Mouse (Mus musculus): ENCODE measurements around the gene Glb1. TPM values are rescaled to one million over a fixed set of nuclear protein-coding genes. Genes with fewer than 3 reads are reported as not detected.

Glb1 gene
- total and polyA plus RNA-seq, 3 experiments: 12.2 to 20.8 (median 14.8) TPM

GRCm38 (mm10) chr9:114421797-114422196 is 20.9 kb downstream of the Glb1 start:
- Histone ChIP-seq H3K4me3 (no peak overlapping the region), H3K9ac (ENCODE audit: low read depth, low read length) (no peak overlapping the region), H3K27me3 (ENCODE audit: control insufficient read depth, insufficient read depth, low read length) (no peaks in the 10 kb centered on the region), H3K4me1 (ENCODE audit: control insufficient read depth, insufficient read depth, low read length) (no peaks in the 10 kb centered on the region), H3K79me2 (replicated peaks; ENCODE audit: control insufficient read depth, insufficient read depth, low read length) (no peaks in the 10 kb centered on the region), H3K36me3 (ENCODE audit: control insufficient read depth, insufficient read depth, low read length) (no peaks in the 10 kb centered on the region), H3K27ac (no peak overlapping the region)
- intact Hi-C loops (cut with DNase I): no loop called here
- 90% methylated on average over 7 of the region's 7 CpGs for WGBS
- DNase-seq: no peak
- no peak for TF ChIP-seq CTCF (IDR thresholded peaks at IDR 0.05)
- no peak for TF ChIP-seq POLR2A (IDR thresholded peaks at IDR 0.05; ENCODE audit: insufficient read depth, low read depth, low read length)
- no peak for TF ChIP-seq EP300 (IDR thresholded peaks at IDR 0.05; ENCODE audit: insufficient read depth, low read depth, low read length)

GRCm38 (mm10) chr9:114425576-114425975 is 24.7 kb downstream of the Glb1 start:
- H3K4me1 ChIP-seq (ENCODE audit: control insufficient read depth, insufficient read depth, low read length): no peaks in the 10 kb centered on the region
- no peaks in the 10 kb centered on the region for H3K27me3 ChIP-seq (ENCODE audit: control insufficient read depth, insufficient read depth, low read length)
- H3K36me3 ChIP-seq (ENCODE audit: control insufficient read depth, insufficient read depth, low read length): no peaks in the 10 kb centered on the region
- TF ChIP-seq EP300 (IDR thresholded peaks at IDR 0.05; ENCODE audit: insufficient read depth, low read depth, low read length) (no peak), POLR2A (IDR thresholded peaks at IDR 0.05; ENCODE audit: insufficient read depth, low read depth, low read length) (no peak), CTCF (IDR thresholded peaks at IDR 0.05) (no peak)
- no peak overlapping the region for H3K9ac ChIP-seq (ENCODE audit: low read depth, low read length)
- H3K79me2 ChIP-seq (replicated peaks; ENCODE audit: control insufficient read depth, insufficient read depth, low read length): no peaks in the 10 kb centered on the region
- WGBS: 98% methylated on average over 5 of the region's 5 CpGs
- DNase-seq: no peak
- intact Hi-C loops (cut with DNase I): no loop called here
- H3K4me3 ChIP-seq: no peak overlapping the region
- H3K27ac ChIP-seq: no peak overlapping the region

DNA sequence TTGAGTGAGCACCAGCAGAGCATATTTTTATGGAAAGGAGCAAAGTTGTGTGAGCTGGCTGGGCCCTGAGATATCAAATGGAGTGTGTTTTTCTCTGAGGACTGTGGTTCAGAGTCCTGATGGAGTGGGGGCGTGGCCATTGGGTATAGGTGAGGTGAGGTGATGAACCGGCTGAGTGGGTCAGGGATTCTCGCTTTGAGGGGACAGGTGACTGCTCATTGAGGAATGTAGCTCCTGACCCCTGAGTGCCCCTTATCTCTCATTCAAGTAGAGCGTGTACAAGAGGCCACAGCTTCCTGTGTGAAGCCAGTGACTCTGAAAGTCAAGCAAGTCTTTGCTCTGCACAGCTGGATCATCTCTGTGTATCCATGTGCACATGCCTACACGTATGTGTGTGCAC is 25.3 kb downstream of the Glb1 start:
- no peak overlapping the region for H3K4me3 ChIP-seq

DNA sequence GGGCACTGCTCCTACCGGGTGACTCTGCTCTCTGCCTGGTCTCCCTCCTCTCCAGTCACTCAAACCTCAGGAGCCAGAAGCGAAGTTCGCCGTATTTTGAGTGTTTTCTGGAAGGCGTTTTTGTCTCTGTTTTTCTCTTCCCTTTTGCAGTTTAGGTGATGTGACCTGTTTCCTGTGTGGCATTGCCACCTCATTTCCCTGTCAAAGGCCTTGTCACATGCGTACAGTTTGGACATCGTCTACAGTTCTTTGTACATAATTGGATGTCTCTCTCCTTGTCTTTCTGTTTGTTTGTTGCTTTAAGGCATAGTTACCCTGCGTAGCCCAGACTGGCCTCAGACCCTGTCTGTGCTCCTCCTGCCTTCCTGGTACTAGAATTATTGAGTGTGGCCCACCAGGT is 26.5 kb downstream of the Glb1 start:
- H3K27ac ChIP-seq: no peak overlapping the region
- H3K79me2 ChIP-seq (replicated peaks; ENCODE audit: control insufficient read depth, insufficient read depth, low read length): no peaks in the 10 kb centered on the region
- no peaks in the 10 kb centered on the region for H3K27me3 ChIP-seq (ENCODE audit: control insufficient read depth, insufficient read depth, low read length)
- no peak overlapping the region for H3K9ac ChIP-seq (ENCODE audit: low read depth, low read length)
- no peaks in the 10 kb centered on the region for H3K36me3 ChIP-seq (ENCODE audit: control insufficient read depth, insufficient read depth, low read length)
- H3K4me1 ChIP-seq (ENCODE audit: control insufficient read depth, insufficient read depth, low read length): no peaks in the 10 kb centered on the region
- TF ChIP-seq CTCF (IDR thresholded peaks at IDR 0.05) (no peak), EP300 (IDR thresholded peaks at IDR 0.05; ENCODE audit: insufficient read depth, low read depth, low read length) (no peak), POLR2A (IDR thresholded peaks at IDR 0.05; ENCODE audit: insufficient read depth, low read depth, low read length) (no peak)
- no peak for DNase-seq
- H3K4me3 ChIP-seq: no peak overlapping the region
- intact Hi-C loops (cut with DNase I): no loop called here
- 91% methylated on average over 8 of the region's 8 CpGs for WGBS

More for the DNA sequence above, 25.3 kb downstream of the Glb1 start:
- no peaks in the 10 kb centered on the region for H3K27me3 ChIP-seq (ENCODE audit: control insufficient read depth, insufficient read depth, low read length)
- DNase-seq: no peak
- H3K4me1 ChIP-seq (ENCODE audit: control insufficient read depth, insufficient read depth, low read length): no peaks in the 10 kb centered on the region
- intact Hi-C loops (cut with DNase I): no loop called here
- no peaks in the 10 kb centered on the region for H3K79me2 ChIP-seq (replicated peaks; ENCODE audit: control insufficient read depth, insufficient read depth, low read length)
- no peak overlapping the region for H3K9ac ChIP-seq (ENCODE audit: low read depth, low read length)
- H3K27ac ChIP-seq: no peak overlapping the region
- no peaks in the 10 kb centered on the region for H3K36me3 ChIP-seq (ENCODE audit: control insufficient read depth, insufficient read depth, low read length)
- WGBS: 90% methylated on average over 5 of the region's 5 CpGs
- TF ChIP-seq CTCF (IDR thresholded peaks at IDR 0.05): no peak
- no peak for TF ChIP-seq EP300 (IDR thresholded peaks at IDR 0.05; ENCODE audit: insufficient read depth, low read depth, low read length)
- no peak for TF ChIP-seq POLR2A (IDR thresholded peaks at IDR 0.05; ENCODE audit: insufficient read depth, low read depth, low read length)

- TF ChIP-seq CTCF (IDR thresholded peaks at IDR 0.05) (no peak), EP300 (IDR thresholded peaks at IDR 0.05; ENCODE audit: insufficient read depth, low read depth, low read length) (no peak), POLR2A (IDR thresholded peaks at IDR 0.05; ENCODE audit: insufficient read depth, low read depth, low read length) (no peak)
- H3K79me2 ChIP-seq (replicated peaks; ENCODE audit: control insufficient read depth, insufficient read depth, low read length): no peaks in the 10 kb centered on the region
- H3K4me1 ChIP-seq (ENCODE audit: control insufficient read depth, insufficient read depth, low read length): no peaks in the 10 kb centered on the region
- intact Hi-C loops (cut with DNase I): no loop called here
- H3K27ac ChIP-seq: no peak overlapping the region
- H3K27me3 ChIP-seq (ENCODE audit: control insufficient read depth, insufficient read depth, low read length): no peaks in the 10 kb centered on the region
- 84% methylated on average over 12 of the region's 12 CpGs for WGBS
- no peak overlapping the region for H3K4me3 ChIP-seq
- DNase-seq: no peak
- H3K9ac ChIP-seq (ENCODE audit: low read depth, low read length): no peak overlapping the region
- H3K36me3 ChIP-seq (ENCODE audit: control insufficient read depth, insufficient read depth, low read length): no peaks in the 10 kb centered on the region
Observed at GRCm38 (mm10) chr9:114428103-114428834, 27.4 kb downstream of the Glb1 start.

- intact Hi-C loops (cut with DNase I): no loop called here
- no peak for DNase-seq
- no peak overlapping the region for H3K27ac ChIP-seq
- H3K9ac ChIP-seq (ENCODE audit: low read depth, low read length): no peak overlapping the region
- H3K36me3 ChIP-seq (ENCODE audit: control insufficient read depth, insufficient read depth, low read length): no peaks in the 10 kb centered on the region
- TF ChIP-seq CTCF (IDR thresholded peaks at IDR 0.05): no peak
- no peak for TF ChIP-seq POLR2A (IDR thresholded peaks at IDR 0.05; ENCODE audit: insufficient read depth, low read depth, low read length)
- TF ChIP-seq EP300 (IDR thresholded peaks at IDR 0.05; ENCODE audit: insufficient read depth, low read depth, low read length): no peak
- H3K4me3 ChIP-seq: no peak overlapping the region
- WGBS: 96% methylated on average over 2 of the region's 2 CpGs
- no peaks in the 10 kb centered on the region for H3K4me1 ChIP-seq (ENCODE audit: control insufficient read depth, insufficient read depth, low read length)
- no peaks in the 10 kb centered on the region for H3K27me3 ChIP-seq (ENCODE audit: control insufficient read depth, insufficient read depth, low read length)
- no peaks in the 10 kb centered on the region for H3K79me2 ChIP-seq (replicated peaks; ENCODE audit: control insufficient read depth, insufficient read depth, low read length)
Observed at GRCm38 (mm10) chr9:114435668-114436067, 34.8 kb downstream of the Glb1 start.

Measured in heart, adult 2 months (tissue).